Mouse (Mus musculus) C2C12 (cell line): ENCODE measurements at regions not wholly inside any gene's neighbourhood (a gene's known extent, or its start where the extent isn't known, plus 50 kb on each side); places are given as distances from the start of the nearest gene placed in this dataset.

Source experiments
- CTCF ChIP-seq: IDR thresholded peaks from one replicate; pipeline ENCODE4 v1.5.1; 2011; ENCODE audit not compliant: control insufficient read depth, insufficient read depth, insufficient read length
- MAX ChIP-seq: IDR thresholded peaks from one replicate; pipeline ENCODE4 v1.6.1; 2011; ENCODE audit warnings: mild to moderate bottlenecking, control low read depth

DNA sequence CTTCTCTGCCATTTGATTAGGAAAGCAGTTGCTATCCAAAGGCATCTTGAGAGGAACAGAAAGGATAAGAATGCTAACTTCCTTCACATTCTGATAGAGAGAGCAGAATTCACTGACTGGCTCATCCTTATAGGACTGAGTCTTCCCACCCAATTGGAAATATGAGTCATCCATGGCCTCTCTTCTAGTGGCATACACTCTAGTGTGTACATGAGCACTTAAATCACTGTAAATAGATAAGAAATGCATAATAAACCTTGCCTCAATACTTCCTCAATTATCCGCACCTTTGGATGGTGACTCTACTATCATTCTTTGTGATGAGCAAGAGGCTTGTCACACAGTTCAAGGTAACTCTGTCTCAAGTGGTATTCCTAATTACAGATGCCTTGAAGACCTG, 69.5 kb downstream of the Cdca7 start:
- TF ChIP-seq CTCF (no peak), MAX (no peak)
